Mouse (Mus musculus): Measurements from ENCODE around the gene Gm43191.

GRCm38 (mm10) chr3:116622641-116623040 is 58.4 kb downstream of the Gm43191 start:
- TF ChIP-seq TAL1 (IDR thresholded peaks at IDR 0.05; ENCODE audit: low read length) (no peak), GATA1 (IDR thresholded peaks at IDR 0.05; ENCODE audit: low read length) (no peak)
